Comparison of ENCODE assay signal across 9 mouse cellular contexts in genomic region chr7:25178317-25178716, GRCm38 (mm10). TPM values are rescaled to one million over a fixed set of nuclear protein-coding genes. Genes with fewer than 3 reads are reported as not detected.
A peak's percentile ranks its signal among the peaks of the same experiment; 100 is the strongest.
DNase-seq lines count a peak whose midpoint lies in the region; ATAC-seq and TF ChIP-seq lines count a peak whose summit lies in the region.
"Had no signal": no experiment of that assay in that cellular context is flagged by ENCODE, and none has a peak within 500 bp of the region (broad histone marks: within the 10 kb centered on the region; RNA-seq: fewer than 3 reads in every experiment).

No protein-coding gene starts in this region.

- H3K4me3 ChIP-seq in kidney, postnatal 0 days (replicated peaks; ENCODE audit: low read depth, low read length): 0 out of 2 replicates have a peak overlapping the region, but pooled peaks have one; percentile 38
- H3K4me3 ChIP-seq in embryonic facial prominence, embryonic 10.5 days: peak overlapping the region; percentile 69
- H3K4me3 ChIP-seq in intestine, embryonic 14.5 days (ENCODE audit: low read depth, low read length): peak overlapping the region; percentile 42
- peak overlapping the region; percentile 68 for H3K4me3 ChIP-seq in neural tube, embryonic 14.5 days (ENCODE audit: low read depth, low read length)

- H3K27me3 ChIP-seq in kidney, postnatal 0 days (ENCODE audit: insufficient read depth, low read length): peaks cover 63% of the 10 kb centered on the region
- H3K27me3 ChIP-seq in embryonic facial prominence, embryonic 10.5 days (replicated peaks; ENCODE audit: low read depth, poor library complexity, severe bottlenecking): peaks cover 90% of the 10 kb centered on the region
- H3K27me3 ChIP-seq in intestine, embryonic 14.5 days (replicated peaks; ENCODE audit: control insufficient read depth, insufficient read depth, low read length): peaks cover 78% of the 10 kb centered on the region
- H3K27me3 ChIP-seq in neural tube, embryonic 14.5 days (ENCODE audit: control insufficient read depth, insufficient read depth, low read length): no peaks in the 10 kb centered on the region

- H3K36me3 ChIP-seq in kidney, postnatal 0 days (ENCODE audit: insufficient read depth, low read length): no peaks in the 10 kb centered on the region
- H3K36me3 ChIP-seq in embryonic facial prominence, embryonic 10.5 days (replicated peaks): no peaks in the 10 kb centered on the region
- H3K36me3 ChIP-seq in intestine, embryonic 14.5 days (ENCODE audit: control insufficient read depth, insufficient read depth, low read length): no peaks in the 10 kb centered on the region
- no peaks in the 10 kb centered on the region for H3K36me3 ChIP-seq in neural tube, embryonic 14.5 days (ENCODE audit: control insufficient read depth, insufficient read depth, low read length)

- no peak for DNase-seq in kidney, postnatal 0 days (ENCODE audit: low spot score)
- DNase-seq in kidney, adult 18-20 months: no peak
- DNase-seq in embryonic facial prominence, embryonic 10.5 days (ENCODE audit: low spot score): no peak
- no peak for DNase-seq in intestine, embryonic 14.5 days (ENCODE audit: low spot score)
- no peak for DNase-seq in adrenal gland, postnatal 4 days (ENCODE audit: low spot score in 2 of 2)
- DNase-seq in heart, adult 11 months: no peak

- H3K4me1 ChIP-seq in kidney, postnatal 0 days (replicated peaks; ENCODE audit: insufficient read depth, low read length): peaks cover 5% of the 10 kb centered on the region; the same call in 1 of the 2 replicates
- H3K4me1 ChIP-seq in embryonic facial prominence, embryonic 10.5 days: peaks cover 58% of the 10 kb centered on the region
- H3K4me1 ChIP-seq in intestine, embryonic 14.5 days (replicated peaks; ENCODE audit: control insufficient read depth, insufficient read depth, low read length): peaks cover 9% of the 10 kb centered on the region; the same call in 1 of the 2 replicates
- H3K4me1 ChIP-seq in neural tube, embryonic 14.5 days (ENCODE audit: control insufficient read depth, insufficient read depth, low read length): peaks cover 31% of the 10 kb centered on the region

- TF ChIP-seq CTCF in kidney, postnatal 0 days (IDR thresholded peaks at IDR 0.05; ENCODE audit: low read depth): no peak

- peak overlapping the region; percentile 78 for H3K4me2 ChIP-seq in kidney, postnatal 0 days (ENCODE audit: low read length)
- peak overlapping the region; percentile 86 for H3K4me2 ChIP-seq in intestine, embryonic 14.5 days (ENCODE audit: low read length)
- H3K4me2 ChIP-seq in neural tube, embryonic 14.5 days (ENCODE audit: low read depth, low read length): peak overlapping the region; percentile 61

- no peak for ATAC-seq in kidney, postnatal 0 days (replicated peaks; ENCODE audit: low FRiP score, low read depth)
- no peak for ATAC-seq in intestine, embryonic 14.5 days (replicated peaks; ENCODE audit: low FRiP score, low TSS enrichment, low read depth)
- no peak for ATAC-seq in neural tube, embryonic 14.5 days (ENCODE audit: low read depth)
- ATAC-seq in inflammation-experienced regulatory T-cells, adult 6 months: no peak

- H3K9ac ChIP-seq in kidney, postnatal 0 days (ENCODE audit: low read depth, low read length): no peak overlapping the region
- H3K9ac ChIP-seq in intestine, embryonic 14.5 days (ENCODE audit: low read length): no peak overlapping the region
- peak overlapping the region; percentile 96 for H3K9ac ChIP-seq in neural tube, embryonic 14.5 days (replicated peaks; ENCODE audit: low read depth, low read length)

- 2% methylated on average over 17 of the region's 17 CpGs for WGBS in kidney, postnatal 0 days
- WGBS in embryonic facial prominence, embryonic 10.5 days: 1% methylated on average over 17 of the region's 17 CpGs
- 2% methylated on average over 16 of the region's 17 CpGs for WGBS in intestine, embryonic 14.5 days
- under 1% methylated on average over 16 of the region's 17 CpGs for WGBS in neural tube, embryonic 14.5 days

- H3K27ac ChIP-seq in kidney, postnatal 0 days: no peak overlapping the region
- peak overlapping the region; percentile 19; the same call in 1 of the 2 replicates for H3K27ac ChIP-seq in embryonic facial prominence, embryonic 10.5 days (replicated peaks)
- no peak overlapping the region for H3K27ac ChIP-seq in intestine, embryonic 14.5 days (ENCODE audit: low read depth)
- peak overlapping the region; percentile 99 for H3K27ac ChIP-seq in neural tube, embryonic 14.5 days (ENCODE audit: low read depth, low read length)
- H3K27ac ChIP-seq: macrophage had no signal

- no peaks in the 10 kb centered on the region for H3K9me3 ChIP-seq in kidney, postnatal 0 days (replicated peaks; ENCODE audit: low read length)
- H3K9me3 ChIP-seq in embryonic facial prominence, embryonic 10.5 days: no peaks in the 10 kb centered on the region
- H3K9me3 ChIP-seq in intestine, embryonic 14.5 days (ENCODE audit: control insufficient read depth, low read length): no peaks in the 10 kb centered on the region
- no peaks in the 10 kb centered on the region for H3K9me3 ChIP-seq in neural tube, embryonic 14.5 days (ENCODE audit: control insufficient read depth, low read length)

RNA-seq across cellular contexts. Expression of gene Pou2f2, which starts 1.2 kb away (rescaled TPM):
- 0.45 and 0.59 TPM in 2 replicates for polyA plus RNA-seq in kidney, postnatal 0 days (2015; fragmentation: Nextera tagmentation; extraction: Ambion mirVana)
- 4.9 and 6.2 TPM in 2 replicates for polyA plus RNA-seq in embryonic facial prominence, embryonic 10.5 days (2016; fragmentation: Nextera tagmentation; extraction: Ambion mirVana)
- 2.1 and 2.2 TPM in 2 replicates for polyA plus RNA-seq in intestine, embryonic 14.5 days (2014; fragmentation: Nextera tagmentation; extraction: Ambion mirVana)
- polyA plus RNA-seq in neural tube, embryonic 14.5 days (2014; fragmentation: Nextera tagmentation; extraction: Ambion mirVana): 27.5 and 33.6 TPM in 2 replicates
- 1 to 10 TPM; 3.7 to 4.1 TPM for total RNA-seq in adrenal gland, postnatal 4 days (2021)
- polyA plus RNA-seq in inflammation-experienced regulatory T-cells, adult 6 months (2017; shearing (Covaris generic)): 10 to 100 TPM; 18.1 to 32.0 (median 30.0) TPM

RNA-seq across cellular contexts. Expression of gene Dedd2, which starts 42.1 kb away (rescaled TPM):
- 13.9 and 15.6 TPM in 2 replicates for polyA plus RNA-seq in kidney, postnatal 0 days (2015; fragmentation: Nextera tagmentation; extraction: Ambion mirVana)
- 11.3 and 12.0 TPM in 2 replicates for polyA plus RNA-seq in embryonic facial prominence, embryonic 10.5 days (2016; fragmentation: Nextera tagmentation; extraction: Ambion mirVana)
- 8.0 and 9.0 TPM in 2 replicates for polyA plus RNA-seq in intestine, embryonic 14.5 days (2014; fragmentation: Nextera tagmentation; extraction: Ambion mirVana)
- polyA plus RNA-seq in neural tube, embryonic 14.5 days (2014; fragmentation: Nextera tagmentation; extraction: Ambion mirVana): 14.9 and 15.3 TPM in 2 replicates
- total RNA-seq in adrenal gland, postnatal 4 days (2021): 10 to 100 TPM; 15.6 to 16.4 TPM
- polyA plus RNA-seq in inflammation-experienced regulatory T-cells, adult 6 months (2017; shearing (Covaris generic)): 10 to 100 TPM; 24.6 to 26.2 (median 25.0) TPM

RNA-seq across cellular contexts. Expression of gene Zfp526, which starts 42.9 kb away (rescaled TPM):
- 1.9 and 2.1 TPM in 2 replicates for polyA plus RNA-seq in kidney, postnatal 0 days (2015; fragmentation: Nextera tagmentation; extraction: Ambion mirVana)
- 2.7 and 3.3 TPM in 2 replicates for polyA plus RNA-seq in embryonic facial prominence, embryonic 10.5 days (2016; fragmentation: Nextera tagmentation; extraction: Ambion mirVana)
- 3.9 and 4.2 TPM in 2 replicates for polyA plus RNA-seq in intestine, embryonic 14.5 days (2014; fragmentation: Nextera tagmentation; extraction: Ambion mirVana)
- polyA plus RNA-seq in neural tube, embryonic 14.5 days (2014; fragmentation: Nextera tagmentation; extraction: Ambion mirVana): 1.7 and 2.8 TPM in 2 replicates
- total RNA-seq in adrenal gland, postnatal 4 days (2021): 10 to 100 TPM; 15.9 to 16.3 TPM
- 1 to 10 TPM; 2.2 to 4.0 (median 2.5) TPM for polyA plus RNA-seq in inflammation-experienced regulatory T-cells, adult 6 months (2017; shearing (Covaris generic))

RNA-seq across cellular contexts. Expression of gene Gsk3a, which starts 59.3 kb away (rescaled TPM):
- polyA plus RNA-seq in kidney, postnatal 0 days (2015; fragmentation: Nextera tagmentation; extraction: Ambion mirVana): 7.8 and 9.8 TPM in 2 replicates
- polyA plus RNA-seq in embryonic facial prominence, embryonic 10.5 days (2016; fragmentation: Nextera tagmentation; extraction: Ambion mirVana): 10.6 and 10.7 TPM in 2 replicates
- 13.2 and 13.6 TPM in 2 replicates for polyA plus RNA-seq in intestine, embryonic 14.5 days (2014; fragmentation: Nextera tagmentation; extraction: Ambion mirVana)
- 21.5 and 25.1 TPM in 2 replicates for polyA plus RNA-seq in neural tube, embryonic 14.5 days (2014; fragmentation: Nextera tagmentation; extraction: Ambion mirVana)
- 10 to 100 TPM; 84.8 to 89.3 TPM for total RNA-seq in adrenal gland, postnatal 4 days (2021)
- polyA plus RNA-seq in inflammation-experienced regulatory T-cells, adult 6 months (2017; shearing (Covaris generic)): 10 to 100 TPM in 1 of 3 experiments, 1 to 10 TPM in 2; 8.5 to 13.3 (median 8.9) TPM

Comparison
In these comparisons a context has a peak if more than half of its experiments do, and no peak if none do; other contexts are left out.
1. H3K27ac ChIP-seq: peak in embryonic facial prominence, embryonic 10.5 days (single experiment) and neural tube, embryonic 14.5 days (single experiment); none in kidney, postnatal 0 days (single experiment) and intestine, embryonic 14.5 days (single experiment).
2. Peak in every context shown above with its lines, with median percentiles within 50 percentile points of each other: H3K4me2 ChIP-seq and H3K4me3 ChIP-seq.